Comparison of ENCODE assay signal across 21 mouse cellular contexts in genomic region chr19:19089427-19089826, GRCm38 (mm10). TPM values are rescaled to one million over a fixed set of nuclear protein-coding genes. Genes with fewer than 3 reads are reported as not detected.
"Had no signal": no experiment of that assay in that cellular context is flagged by ENCODE, and none has a peak within 500 bp of the region (broad histone marks: within the 10 kb centered on the region; RNA-seq: fewer than 3 reads in every experiment).

No protein-coding gene starts in this region.

- DNase-seq: lung, adult 18-20 months; lung, embryonic 14.5 days; lung, postnatal 10 days; lung, postnatal 4 days; right cerebral cortex, postnatal 14 days; thymus, adult 2 months; thymus, postnatal 25 days; thymus, postnatal 4 days had no signal

- H3K4me1 ChIP-seq: liver, embryonic 12.5 days; midbrain, embryonic 13.5 days; neural tube, embryonic 13.5 days; neural tube, embryonic 15.5 days; stomach, embryonic 15.5 days had no signal

- H3K4me2 ChIP-seq: liver, embryonic 12.5 days; lung, embryonic 14.5 days; midbrain, embryonic 11.5 days; midbrain, embryonic 13.5 days; neural tube, embryonic 13.5 days; neural tube, embryonic 15.5 days; stomach, embryonic 15.5 days had no signal

- H3K27me3 ChIP-seq: liver, embryonic 12.5 days; midbrain, embryonic 13.5 days; neural tube, embryonic 13.5 days; neural tube, embryonic 15.5 days; stomach, embryonic 15.5 days had no signal

- H3K36me3 ChIP-seq: liver, embryonic 12.5 days; midbrain, embryonic 13.5 days; neural tube, embryonic 13.5 days; neural tube, embryonic 15.5 days; stomach, embryonic 15.5 days had no signal

- H3K9me3 ChIP-seq: liver, embryonic 12.5 days; midbrain, embryonic 13.5 days; neural tube, embryonic 13.5 days; neural tube, embryonic 15.5 days; stomach, embryonic 15.5 days had no signal

- H3K27ac ChIP-seq: liver, embryonic 12.5 days; liver, embryonic 14.5 days; midbrain, embryonic 13.5 days; neural tube, embryonic 13.5 days; neural tube, embryonic 15.5 days; stomach, embryonic 15.5 days; stomach, postnatal 0 days had no signal

- ATAC-seq: liver, embryonic 12.5 days; midbrain, embryonic 13.5 days; midbrain, embryonic 16.5 days had no signal

- H3K9ac ChIP-seq: liver, embryonic 12.5 days; liver, embryonic 14.5 days; lung, embryonic 14.5 days; midbrain, embryonic 13.5 days; neural tube, embryonic 13.5 days; neural tube, embryonic 15.5 days; stomach, embryonic 15.5 days had no signal

- H3K4me3 ChIP-seq: liver, embryonic 12.5 days; midbrain, embryonic 13.5 days; myocyte; neural tube, embryonic 13.5 days; neural tube, embryonic 15.5 days; stomach, embryonic 15.5 days had no signal

RNA-seq across cellular contexts. Expression of gene Rorb, which starts 21.6 kb away (rescaled TPM):
- total RNA-seq: megakaryocyte, adult 5-6 weeks; megakaryocyte-erythroid progenitor cell, adult 5-6 weeks had no signal
- polyA plus RNA-seq: liver, embryonic 14.5 days; spleen, adult 2 months had no signal
